Mouse (Mus musculus) lung, postnatal 25 days (tissue): Measurements from ENCODE around the gene Aqp1.

Source experiments
- DNase-seq: peaks from one replicate; pipeline ENCODE4 v3.0.0; 2022; ENCODE audit warnings: low spot score

Gene Aqp1

GRCm38 (mm10) chr6:55332100-55332772, 4.0 kb upstream of the Aqp1 start:
- no peak for DNase-seq

GRCm38 (mm10) chr6:55332773-55333109, 3.5 kb upstream of the Aqp1 start:
- no peak for DNase-seq

DNA sequence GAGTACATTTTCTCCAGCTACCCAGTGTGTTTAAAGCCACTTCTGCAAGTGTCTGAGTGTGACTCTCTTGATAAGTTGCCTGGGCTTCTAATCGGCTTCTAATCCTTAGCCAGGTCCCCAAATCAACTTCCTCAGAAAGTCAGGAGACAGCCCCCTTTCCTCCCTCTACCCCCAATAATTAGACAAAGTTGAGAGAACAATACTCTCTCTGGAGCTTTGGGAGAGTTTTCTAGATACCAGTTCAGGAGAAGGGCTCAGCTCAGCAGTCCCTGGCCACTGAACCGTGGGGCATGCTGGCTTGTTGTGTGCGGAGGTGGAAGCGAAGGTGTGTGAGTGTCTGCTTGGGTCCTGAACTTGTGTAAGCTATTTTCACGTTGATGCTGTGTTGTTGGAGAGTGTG, 1.0 kb downstream of the Aqp1 start:
- no peak for DNase-seq

DNA sequence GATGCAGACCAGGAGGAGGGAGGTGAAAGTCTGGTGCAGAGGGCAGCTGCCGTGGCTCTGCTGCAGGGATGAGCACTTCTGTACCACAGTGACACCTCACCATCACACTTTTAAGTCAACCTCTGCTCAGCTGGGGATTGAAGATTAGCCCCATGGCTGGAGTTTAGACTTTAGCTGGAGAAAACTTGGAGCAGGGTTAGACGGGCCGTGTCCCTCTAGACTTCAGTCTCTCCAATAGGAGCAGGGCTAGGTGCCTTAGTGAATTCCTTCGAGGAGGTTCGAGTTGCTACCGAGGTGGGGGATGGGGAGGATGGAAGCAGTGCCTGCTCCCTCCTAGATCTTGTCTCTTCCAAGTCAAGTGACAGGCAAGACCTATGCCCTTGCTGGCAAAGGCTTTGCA, 1.8 kb downstream of the Aqp1 start:
- DNase-seq: no peak

- DNase-seq: no peak
These were observed 2.9 kb downstream of the Aqp1 start for GRCm38 (mm10) chr6:55338934-55339825.

DNA sequence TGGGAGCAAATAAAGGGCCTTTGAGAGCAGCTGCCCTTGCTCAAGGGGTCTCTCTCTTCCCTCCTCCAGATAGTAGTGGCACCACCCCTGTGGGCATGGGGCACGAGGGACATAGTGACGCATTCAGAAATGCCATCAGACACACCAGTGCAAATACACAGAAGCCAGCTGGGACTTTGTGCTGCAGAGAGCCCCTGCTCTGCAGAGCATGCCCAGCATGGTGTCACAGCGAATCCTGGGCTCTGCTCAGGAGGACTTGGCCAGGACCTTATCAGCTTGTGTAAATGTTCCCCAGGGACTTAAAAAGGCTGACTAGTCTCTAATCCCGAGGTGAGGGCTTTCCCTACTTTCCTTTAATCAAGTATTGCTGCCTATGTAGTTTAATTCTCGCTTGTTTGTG, 5.5 kb downstream of the Aqp1 start:
- peak; percentile 62 for DNase-seq

- DNase-seq: peak; percentile 48
These were observed 6.1 kb downstream of the Aqp1 start for GRCm38 (mm10) chr6:55342328-55342727.

DNA sequence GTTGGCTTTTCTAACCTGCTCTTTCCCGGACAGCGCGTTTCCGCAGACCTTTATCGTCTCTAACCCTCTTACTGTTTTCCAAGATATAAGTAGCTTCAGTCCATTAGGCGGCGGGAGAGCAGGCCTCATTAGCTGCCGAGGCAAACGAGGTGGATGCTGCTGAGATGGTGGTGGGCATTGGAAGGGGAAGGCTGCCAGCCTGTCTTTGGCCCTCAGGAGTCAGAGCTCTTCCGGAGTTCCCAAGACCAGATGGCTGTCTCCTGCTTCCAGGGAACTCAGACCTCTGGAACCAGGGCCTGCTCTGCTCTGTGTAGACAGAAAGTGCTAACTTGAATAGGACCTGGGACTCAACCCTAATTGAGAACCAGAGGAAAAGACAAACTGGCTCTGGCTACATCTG, 7.2 kb downstream of the Aqp1 start:
- no peak for DNase-seq

- no peak for DNase-seq
These were observed 8.2 kb downstream of the Aqp1 start for GRCm38 (mm10) chr6:55344291-55345016.

- no peak for DNase-seq
These were observed 9.0 kb downstream of the Aqp1 start for GRCm38 (mm10) chr6:55345264-55345663.

GRCm38 (mm10) chr6:55346491-55346890, 10.3 kb downstream of the Aqp1 start:
- no peak for DNase-seq

GRCm38 (mm10) chr6:55347711-55348571, 11.7 kb downstream of the Aqp1 start:
- no peak for DNase-seq

GRCm38 (mm10) chr6:55349231-55349630, 13.0 kb downstream of the Aqp1 start:
- no peak for DNase-seq

- DNase-seq: no peak
These were observed 14.2 kb downstream of the Aqp1 start for GRCm38 (mm10) chr6:55350383-55350952.

DNA sequence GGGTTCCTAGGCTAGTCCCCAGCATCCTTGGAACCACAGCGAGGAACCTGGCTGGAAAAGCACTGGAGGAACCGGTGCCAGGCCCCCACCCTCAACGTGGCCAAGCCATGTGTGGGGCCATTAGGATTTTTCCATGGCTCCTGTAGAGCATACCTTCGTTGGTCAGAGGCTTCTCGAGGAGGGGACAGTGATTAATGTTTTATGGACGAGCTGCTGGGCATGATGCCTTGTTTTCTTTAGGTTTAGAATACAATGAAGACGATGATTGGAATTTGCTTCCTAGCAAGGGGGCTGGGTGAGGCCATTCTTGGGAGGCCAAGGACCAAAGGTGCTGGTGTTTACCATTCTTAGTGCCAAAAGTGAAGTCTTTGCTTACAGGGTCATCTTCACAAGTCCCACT, 15.5 kb downstream of the Aqp1 start:
- DNase-seq: no peak

DNA sequence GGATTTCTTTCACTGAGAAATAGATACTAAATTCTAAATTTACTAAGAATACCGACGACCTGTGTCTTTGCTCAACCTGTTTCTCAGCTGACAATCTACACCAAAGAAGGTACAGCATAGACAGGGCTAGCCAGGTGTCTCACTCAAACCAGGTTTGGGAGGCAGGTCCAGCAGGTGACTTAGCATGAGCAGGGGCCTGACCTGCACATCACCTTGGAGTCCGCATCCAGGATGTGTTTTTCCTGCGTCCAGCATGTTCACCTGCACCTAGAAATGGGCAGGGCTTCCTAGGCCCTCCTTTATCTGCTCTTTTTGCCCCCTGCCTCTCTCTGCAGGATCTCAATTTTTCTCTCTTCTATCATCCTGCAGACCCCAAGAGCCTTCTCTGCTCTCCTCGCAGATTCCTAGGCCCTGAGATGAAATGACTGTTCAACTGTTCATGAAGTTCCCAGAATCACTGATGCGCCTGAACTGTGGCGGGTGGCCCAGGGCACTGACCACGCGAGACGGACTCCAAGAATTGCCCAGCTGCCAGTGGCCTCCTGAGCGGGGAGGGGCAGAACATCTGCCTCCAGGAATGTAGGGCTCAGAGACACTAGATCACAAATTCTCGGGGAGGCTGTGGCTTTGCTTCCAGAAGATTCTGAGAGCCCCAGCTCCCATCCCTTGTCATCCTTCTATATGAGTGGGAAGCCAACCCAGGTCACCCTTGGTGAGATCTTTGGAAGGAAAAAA, 17.6 kb downstream of the Aqp1 start:
- no peak for DNase-seq

DNA sequence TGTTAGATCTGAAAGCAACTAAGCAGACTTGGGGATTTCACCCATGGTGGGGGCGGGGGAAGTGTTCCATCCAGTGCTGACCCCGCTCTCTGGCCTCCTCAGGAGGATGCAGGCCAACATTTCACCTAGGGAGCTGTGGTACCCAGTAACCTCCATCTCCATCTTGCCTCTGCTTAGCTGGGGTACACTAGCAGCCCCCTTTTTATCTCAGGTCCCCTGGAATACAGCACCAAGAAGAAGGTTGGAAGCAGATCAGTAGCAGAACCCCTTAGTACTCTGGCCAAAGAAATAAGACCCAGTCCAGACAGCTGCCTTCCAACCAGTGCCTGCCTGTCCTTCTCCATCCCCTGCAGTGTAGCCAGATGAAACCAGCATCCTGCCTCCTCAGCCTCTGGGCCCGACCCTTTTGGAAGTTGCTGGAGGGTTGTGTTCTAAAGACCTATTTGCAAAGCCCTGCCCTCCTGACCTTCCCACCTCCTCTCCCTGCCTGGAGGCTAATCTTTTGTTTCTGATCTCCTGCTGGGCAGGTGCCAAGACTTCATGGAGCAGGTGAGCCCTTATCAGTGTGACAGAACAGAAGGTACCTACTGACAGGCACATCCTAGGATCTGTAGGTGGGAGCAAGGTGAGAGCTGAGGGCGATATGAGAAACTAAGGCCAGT, 18.4 kb downstream of the Aqp1 start:
- DNase-seq: no peak

- no peak for DNase-seq
These were observed 19.3 kb downstream of the Aqp1 start for GRCm38 (mm10) chr6:55355575-55355974.

DNA sequence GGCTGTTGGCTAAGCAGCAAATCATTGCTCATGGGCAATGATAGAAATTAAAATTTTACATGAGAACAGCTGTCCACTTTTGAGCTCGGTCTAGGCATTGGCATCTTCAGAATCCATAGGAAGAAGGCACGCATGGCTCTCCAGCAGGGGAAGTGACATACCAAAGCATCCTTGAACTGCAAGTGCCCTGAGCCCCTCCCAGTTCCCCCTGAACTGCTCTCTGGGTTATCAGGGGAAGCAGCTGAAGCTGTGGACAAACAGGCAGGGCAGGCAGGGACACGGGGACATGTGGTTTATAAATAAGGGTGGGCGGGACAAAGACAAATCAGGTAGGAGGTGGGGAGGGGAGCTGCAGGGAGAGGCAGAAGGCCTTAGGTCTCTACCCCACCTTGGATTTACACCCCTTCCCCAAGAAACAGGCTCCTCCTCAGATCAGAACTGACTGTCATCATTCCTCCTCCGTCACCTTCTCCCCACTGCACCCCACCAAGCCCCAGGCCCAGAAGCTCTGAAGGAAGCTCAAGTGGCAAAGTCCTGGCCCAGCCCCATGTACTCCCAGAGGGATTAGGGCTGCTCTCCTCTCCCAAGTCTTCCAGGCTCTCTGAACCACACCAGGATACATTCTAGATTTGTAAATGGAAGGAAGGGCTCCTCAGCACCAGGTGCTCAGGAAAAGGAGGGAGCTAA, 19.9 kb downstream of the Aqp1 start:
- no peak for DNase-seq
